Mouse (Mus musculus): ENCODE data around the gene Dnase2a. TPM values are rescaled to one million over a fixed set of nuclear protein-coding genes. Genes with fewer than 3 reads are reported as not detected.

Dnase2a gene
- 10.1 and 11.5 TPM in 2 replicates for polyA plus RNA-seq (2014; fragmentation: Nextera tagmentation; extraction: Ambion mirVana)

DNA sequence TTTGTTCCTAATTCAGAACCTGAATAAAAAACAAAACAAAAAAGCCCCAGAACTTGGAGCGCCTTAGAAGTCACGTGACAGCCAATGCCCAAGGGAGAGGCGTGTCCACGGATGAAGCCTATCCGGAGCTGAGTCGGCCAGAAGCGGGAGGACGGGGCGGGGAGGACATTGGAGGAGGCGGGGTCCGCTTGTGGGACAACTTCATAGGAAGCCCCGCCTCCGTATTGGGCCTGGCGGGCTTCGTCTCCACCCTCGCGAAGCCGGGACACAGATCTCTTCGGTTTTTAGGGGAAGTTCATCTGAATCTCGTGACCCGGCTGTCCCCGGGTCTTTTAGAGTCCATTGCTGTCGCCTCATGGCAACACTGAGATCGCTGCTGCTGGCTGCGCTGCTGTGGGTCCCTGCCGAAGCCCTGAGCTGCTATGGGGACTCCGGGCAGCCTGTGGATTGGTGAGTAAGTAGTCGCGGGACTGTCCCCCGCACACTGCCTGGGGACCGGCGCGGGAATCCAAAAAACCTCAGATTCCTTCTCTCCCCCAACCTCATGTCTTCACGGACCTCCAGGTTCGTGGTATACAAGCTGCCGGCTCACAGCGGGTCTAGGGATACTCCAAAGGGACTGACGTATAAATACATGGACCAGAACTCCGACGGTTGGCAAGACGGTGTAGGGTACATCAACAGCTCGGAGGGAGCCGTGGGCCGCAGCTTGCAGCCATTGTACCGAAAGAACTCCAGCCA lies at the start of gene Dnase2a:
Dnase2a (plus strand) TSS at position 140 of the 741 bp plus-strand sequence.
- no peak within 1 kb of the TSS for H3K27ac ChIP-seq (replicated peaks; ENCODE audit: low read depth, low read length)
- peaks cover 29% of the 10 kb centered on the region for H3K27me3 ChIP-seq (replicated peaks; ENCODE audit: control insufficient read depth, insufficient read depth, low read length)
- ATAC-seq (ENCODE audit: low read depth): peak; percentile 92
- peak within 1 kb of the TSS; percentile 59 for H3K4me3 ChIP-seq (ENCODE audit: low read depth, low read length)
- H3K36me3 ChIP-seq (ENCODE audit: control insufficient read depth, insufficient read depth, low read length): no peaks in the 10 kb centered on the region
- no peaks in the 10 kb centered on the region for H3K9me3 ChIP-seq (ENCODE audit: control insufficient read depth, low read length)
- H3K4me1 ChIP-seq (ENCODE audit: control insufficient read depth, insufficient read depth, low read length): peaks cover 9% of the 10 kb centered on the region; the same call in 1 of the 2 replicates
- H3K9ac ChIP-seq (ENCODE audit: low read depth, low read length): peak within 1 kb of the TSS; percentile 74
- DNase-seq (ENCODE audit: low spot score): peak; percentile 99
- WGBS: 2% methylated on average over 29 of the region's 45 CpGs
- H3K4me2 ChIP-seq (ENCODE audit: low read depth, low read length): peak within 1 kb of the TSS; percentile 85

GRCm38 (mm10) chr8:84871376-84872308 lies 36.7 kb upstream of the Dnase2a start, which contains the start of gene Syce2:
Gene Syce2, plus strand, starts transcription at chr8:84872111.
- peak within 1 kb of the TSS; percentile 99 for H3K4me2 ChIP-seq (ENCODE audit: low read depth, low read length)
- WGBS: 21% methylated on average over 29 of the region's 46 CpGs
- peaks cover 14% of the 10 kb centered on the region for H3K4me1 ChIP-seq (ENCODE audit: control insufficient read depth, insufficient read depth, low read length)
- H3K9me3 ChIP-seq (ENCODE audit: control insufficient read depth, low read length): no peaks in the 10 kb centered on the region
- H3K9ac ChIP-seq (ENCODE audit: low read depth, low read length): peak within 1 kb of the TSS; percentile 67
- ATAC-seq (ENCODE audit: low read depth) (peak; percentile 79), DNase-seq (ENCODE audit: low spot score) (peak; percentile 80)
- H3K36me3 ChIP-seq (ENCODE audit: control insufficient read depth, insufficient read depth, low read length): peaks cover 36% of the 10 kb centered on the region
- peak within 1 kb of the TSS; percentile 54 for H3K4me3 ChIP-seq (ENCODE audit: low read depth, low read length)
- no peak within 1 kb of the TSS for H3K27ac ChIP-seq (replicated peaks; ENCODE audit: low read depth, low read length)
- H3K27me3 ChIP-seq (replicated peaks; ENCODE audit: control insufficient read depth, insufficient read depth, low read length): no peaks in the 10 kb centered on the region

DNA sequence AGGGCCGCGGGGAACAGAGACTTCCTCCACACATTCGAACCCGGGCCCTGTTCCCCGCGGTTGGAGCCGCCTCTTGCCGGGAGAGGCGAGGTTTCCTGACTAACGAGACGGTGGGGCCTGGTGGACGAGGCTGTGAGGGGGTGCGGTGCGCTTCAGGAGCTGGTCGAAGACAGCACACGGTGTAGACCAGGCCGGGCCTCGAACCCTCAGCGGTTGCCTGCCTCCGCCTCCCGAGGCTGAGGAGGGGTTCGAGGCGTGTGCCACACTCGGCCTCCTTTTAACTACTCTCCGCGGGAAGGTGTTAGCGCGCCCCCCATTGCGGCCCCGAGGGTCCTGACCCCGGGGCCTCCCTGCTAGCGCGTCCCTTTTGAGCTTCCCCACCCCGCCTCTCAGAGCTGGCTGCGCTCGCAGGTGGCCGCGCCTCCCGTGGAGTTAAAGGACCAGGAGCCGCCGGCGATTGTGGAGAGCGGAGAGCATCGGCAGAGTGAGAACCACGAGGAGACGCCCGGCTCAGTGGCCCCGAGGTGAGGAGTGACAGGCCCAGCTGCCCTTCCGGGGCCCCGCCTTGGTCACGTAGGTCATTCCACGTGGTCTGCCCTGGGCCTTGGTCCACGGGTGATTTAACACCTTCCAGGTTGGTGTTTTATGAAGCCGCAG lies 35.9 kb upstream of the Dnase2a start:
- peaks cover 14% of the 10 kb centered on the region for H3K4me1 ChIP-seq (ENCODE audit: control insufficient read depth, insufficient read depth, low read length)

GRCm38 (mm10) chr8:84873016-84873415 lies 35.3 kb upstream of the Dnase2a start:
- no peak for DNase-seq (ENCODE audit: low spot score)
- WGBS: 67% methylated on average over 4 of the region's 4 CpGs
- Histone ChIP-seq H3K27me3 (replicated peaks; ENCODE audit: control insufficient read depth, insufficient read depth, low read length) (no peaks in the 10 kb centered on the region), H3K36me3 (ENCODE audit: control insufficient read depth, insufficient read depth, low read length) (peaks cover 22% of the 10 kb centered on the region), H3K4me3 (ENCODE audit: low read depth, low read length) (peak overlapping the region; percentile 54), H3K27ac (replicated peaks; ENCODE audit: low read depth, low read length) (no peak overlapping the region), H3K9me3 (ENCODE audit: control insufficient read depth, low read length) (no peaks in the 10 kb centered on the region), H3K4me1 (ENCODE audit: control insufficient read depth, insufficient read depth, low read length) (peaks cover 14% of the 10 kb centered on the region), H3K4me2 (ENCODE audit: low read depth, low read length) (peak overlapping the region; percentile 99), H3K9ac (ENCODE audit: low read depth, low read length) (0 out of 2 replicates have a peak overlapping the region, but pooled peaks have one; percentile 67)
- ATAC-seq (ENCODE audit: low read depth): no peak

More for the DNA sequence above, 35.9 kb upstream of the Dnase2a start:
- Histone ChIP-seq H3K27me3 (replicated peaks; ENCODE audit: control insufficient read depth, insufficient read depth, low read length) (no peaks in the 10 kb centered on the region), H3K4me3 (ENCODE audit: low read depth, low read length) (peak overlapping the region; percentile 54), H3K4me2 (ENCODE audit: low read depth, low read length) (peak overlapping the region; percentile 99), H3K27ac (replicated peaks; ENCODE audit: low read depth, low read length) (no peak overlapping the region), H3K36me3 (ENCODE audit: control insufficient read depth, insufficient read depth, low read length) (peaks cover 28% of the 10 kb centered on the region), H3K9ac (ENCODE audit: low read depth, low read length) (peak overlapping the region; percentile 67), H3K9me3 (ENCODE audit: control insufficient read depth, low read length) (no peaks in the 10 kb centered on the region)
- 6% methylated on average over 21 of the region's 54 CpGs for WGBS
- DNase-seq (ENCODE audit: low spot score) (peak; percentile 36), ATAC-seq (ENCODE audit: low read depth) (peak; percentile 42)

DNA sequence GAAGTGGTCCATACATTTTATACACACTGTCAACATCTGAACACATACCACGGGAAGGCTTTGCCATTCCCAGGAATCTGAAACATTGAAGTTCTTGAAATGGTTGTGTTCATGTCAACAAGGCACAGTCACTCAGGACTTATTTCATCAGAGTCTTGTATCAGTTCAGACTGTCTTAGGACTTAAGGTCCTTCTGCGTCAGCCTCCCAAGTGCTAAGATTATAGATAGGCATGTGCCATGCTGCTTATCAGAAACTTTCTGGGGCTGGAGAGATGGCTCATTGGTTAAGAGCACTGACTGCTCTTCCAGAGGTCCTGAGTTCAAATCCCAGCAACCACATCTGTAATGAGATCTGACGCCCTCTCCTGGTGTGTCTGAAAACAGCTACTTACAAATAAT lies 34.0 kb upstream of the Dnase2a start:
- H3K4me3 ChIP-seq (ENCODE audit: low read depth, low read length): no peak overlapping the region
- H3K9me3 ChIP-seq (ENCODE audit: control insufficient read depth, low read length): no peaks in the 10 kb centered on the region
- H3K9ac ChIP-seq (ENCODE audit: low read depth, low read length): no peak overlapping the region
- peaks cover 14% of the 10 kb centered on the region for H3K4me1 ChIP-seq (ENCODE audit: control insufficient read depth, insufficient read depth, low read length)
- H3K4me2 ChIP-seq (ENCODE audit: low read depth, low read length): no peak overlapping the region
- DNase-seq (ENCODE audit: low spot score) (no peak), ATAC-seq (ENCODE audit: low read depth) (no peak)
- H3K36me3 ChIP-seq (ENCODE audit: control insufficient read depth, insufficient read depth, low read length): peaks cover 9% of the 10 kb centered on the region
- H3K27ac ChIP-seq (replicated peaks; ENCODE audit: low read depth, low read length): no peak overlapping the region
- H3K27me3 ChIP-seq (replicated peaks; ENCODE audit: control insufficient read depth, insufficient read depth, low read length): no peaks in the 10 kb centered on the region
- WGBS: 91% methylated on average over 3 of the region's 3 CpGs

DNA sequence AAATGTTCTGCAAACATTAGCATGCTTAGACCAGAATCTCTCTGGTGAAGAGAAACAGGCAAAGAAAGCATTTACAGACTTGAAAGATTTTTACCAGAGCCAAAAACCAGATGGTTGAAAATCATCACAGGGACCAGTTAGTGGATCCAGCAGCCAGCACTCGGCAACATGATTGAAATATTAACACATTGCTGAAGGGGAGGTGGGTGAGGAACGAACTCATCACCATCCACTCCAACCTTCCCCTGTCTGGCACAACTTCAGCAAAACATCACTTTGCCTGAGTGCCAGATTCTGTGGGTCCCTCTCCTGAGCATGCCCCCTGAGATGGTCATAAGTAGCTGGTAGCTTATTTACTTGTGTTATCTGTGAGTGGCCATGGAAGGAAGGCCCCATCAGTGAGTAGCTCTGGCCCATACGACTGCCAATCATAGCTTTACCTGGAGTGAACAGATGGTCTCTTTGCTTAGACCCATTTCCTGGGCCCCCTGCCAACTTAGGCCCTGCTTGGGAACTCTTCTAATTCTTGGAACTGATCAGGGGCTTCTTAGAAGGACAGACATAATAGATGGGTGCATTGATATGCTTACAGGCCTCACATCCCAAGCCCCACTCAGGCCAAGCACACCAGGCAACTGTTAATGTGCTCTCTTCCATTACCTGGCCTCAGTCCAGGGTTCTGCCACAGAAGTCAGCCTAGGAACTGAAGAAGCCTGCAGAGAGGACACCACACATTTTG lies 30.9 kb upstream of the Dnase2a start:
- ATAC-seq (ENCODE audit: low read depth): no peak

DNA sequence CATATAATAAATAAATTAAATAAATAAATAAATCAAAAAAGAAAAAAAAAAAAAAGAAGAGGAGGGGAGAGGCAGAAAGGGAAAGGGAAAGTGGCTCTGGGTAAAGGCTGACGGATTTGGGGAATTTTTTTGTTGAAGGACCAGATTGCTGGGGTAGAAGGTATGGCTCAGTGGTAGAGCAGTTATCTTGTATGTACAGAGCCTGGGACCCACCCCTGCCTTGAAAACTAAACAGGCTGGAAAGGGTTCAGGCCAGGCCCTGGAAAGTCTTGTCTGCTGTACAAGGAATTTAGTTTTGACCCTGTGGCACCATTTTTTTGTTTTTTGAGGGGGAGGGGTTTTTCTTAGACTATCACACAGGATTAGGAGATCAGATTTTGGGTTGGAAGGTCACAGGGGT lies 29.4 kb upstream of the Dnase2a start:
- ATAC-seq (ENCODE audit: low read depth) (no peak), DNase-seq (ENCODE audit: low spot score) (no peak)
- no peak overlapping the region for H3K4me3 ChIP-seq (ENCODE audit: low read depth, low read length)
- H3K36me3 ChIP-seq (ENCODE audit: control insufficient read depth, insufficient read depth, low read length): peaks cover 4% of the 10 kb centered on the region
- no peaks in the 10 kb centered on the region for H3K4me1 ChIP-seq (ENCODE audit: control insufficient read depth, insufficient read depth, low read length)
- no peaks in the 10 kb centered on the region for H3K9me3 ChIP-seq (ENCODE audit: control insufficient read depth, low read length)
- H3K9ac ChIP-seq (ENCODE audit: low read depth, low read length): no peak overlapping the region
- H3K27ac ChIP-seq (replicated peaks; ENCODE audit: low read depth, low read length): no peak overlapping the region
- H3K4me2 ChIP-seq (ENCODE audit: low read depth, low read length): no peak overlapping the region
- no peaks in the 10 kb centered on the region for H3K27me3 ChIP-seq (replicated peaks; ENCODE audit: control insufficient read depth, insufficient read depth, low read length)
- 81% methylated on average over 1 of the region's 1 CpGs for WGBS

More for the DNA sequence above, 30.9 kb upstream of the Dnase2a start:
- Histone ChIP-seq H3K4me2 (ENCODE audit: low read depth, low read length) (no peak overlapping the region), H3K9ac (ENCODE audit: low read depth, low read length) (no peak overlapping the region), H3K27ac (replicated peaks; ENCODE audit: low read depth, low read length) (no peak overlapping the region), H3K27me3 (replicated peaks; ENCODE audit: control insufficient read depth, insufficient read depth, low read length) (no peaks in the 10 kb centered on the region), H3K36me3 (ENCODE audit: control insufficient read depth, insufficient read depth, low read length) (no peaks in the 10 kb centered on the region; the same call in 1 of the 2 replicates), H3K9me3 (ENCODE audit: control insufficient read depth, low read length) (no peaks in the 10 kb centered on the region), H3K4me3 (ENCODE audit: low read depth, low read length) (no peak overlapping the region), H3K4me1 (ENCODE audit: control insufficient read depth, insufficient read depth, low read length) (peaks cover 7% of the 10 kb centered on the region)
- peak; percentile 5 for DNase-seq (ENCODE audit: low spot score)
- WGBS: 68% methylated on average over 3 of the region's 3 CpGs

Data from embryonic facial prominence, embryonic 14.5 days (tissue).